Mouse (Mus musculus): ENCODE data around the gene Setd7.

GRCm38 (mm10) chr3:51553497-51553875 is 7.2 kb downstream of the Setd7 start:
- TF ChIP-seq CTCF (IDR thresholded peaks at IDR 0.05; ENCODE audit: borderline replicate concordance, insufficient read depth, low read length) (no peak), POLR2A (IDR thresholded peaks at IDR 0.05; ENCODE audit: low read depth, low read length) (no peak)
